Mouse (Mus musculus) liver, adult (tissue): ENCODE measurements around the gene Srsf9.

Experiments
- GATA4 ChIP-seq: IDR thresholded peaks from 2 replicates; pipeline ENCODE4 v1.6.1; 2014; ENCODE audit warnings: mild to moderate bottlenecking, low read length; ENCODE audit not compliant: insufficient replicate concordance

Gene Srsf9

GRCm38 (mm10) chr5:115326875-115327609, at the start of gene Srsf9:
Gene Srsf9 (plus strand): TSS chr5:115327177.
- TF ChIP-seq GATA4: no peak; the same call in 1 of the 2 replicates

DNA sequence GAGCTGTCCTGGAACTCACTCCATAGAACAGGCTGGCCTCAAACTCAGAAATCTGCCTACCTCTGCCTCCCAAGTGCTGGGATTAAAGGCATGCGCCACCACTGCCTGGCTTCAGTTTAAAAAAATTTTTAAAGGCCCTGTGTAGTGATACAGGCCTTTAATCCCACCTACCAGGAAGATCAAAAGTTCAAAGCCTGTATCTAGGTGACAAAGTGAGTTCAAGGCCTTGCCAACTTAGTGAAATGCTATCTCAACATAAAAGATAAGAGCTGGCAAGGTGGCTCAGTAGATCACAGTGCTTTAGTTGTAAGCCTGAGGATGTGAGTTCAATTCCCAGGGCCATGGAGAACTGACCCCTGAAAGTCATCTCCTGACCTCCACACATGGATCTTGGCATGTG, 48.9 kb upstream of the Srsf9 start:
- TF ChIP-seq GATA4: 0 out of 2 replicates have a peak, but pooled peaks have one; percentile 27

GRCm38 (mm10) chr5:115278785-115279184, 48.2 kb upstream of the Srsf9 start:
- no peak for TF ChIP-seq GATA4

DNA sequence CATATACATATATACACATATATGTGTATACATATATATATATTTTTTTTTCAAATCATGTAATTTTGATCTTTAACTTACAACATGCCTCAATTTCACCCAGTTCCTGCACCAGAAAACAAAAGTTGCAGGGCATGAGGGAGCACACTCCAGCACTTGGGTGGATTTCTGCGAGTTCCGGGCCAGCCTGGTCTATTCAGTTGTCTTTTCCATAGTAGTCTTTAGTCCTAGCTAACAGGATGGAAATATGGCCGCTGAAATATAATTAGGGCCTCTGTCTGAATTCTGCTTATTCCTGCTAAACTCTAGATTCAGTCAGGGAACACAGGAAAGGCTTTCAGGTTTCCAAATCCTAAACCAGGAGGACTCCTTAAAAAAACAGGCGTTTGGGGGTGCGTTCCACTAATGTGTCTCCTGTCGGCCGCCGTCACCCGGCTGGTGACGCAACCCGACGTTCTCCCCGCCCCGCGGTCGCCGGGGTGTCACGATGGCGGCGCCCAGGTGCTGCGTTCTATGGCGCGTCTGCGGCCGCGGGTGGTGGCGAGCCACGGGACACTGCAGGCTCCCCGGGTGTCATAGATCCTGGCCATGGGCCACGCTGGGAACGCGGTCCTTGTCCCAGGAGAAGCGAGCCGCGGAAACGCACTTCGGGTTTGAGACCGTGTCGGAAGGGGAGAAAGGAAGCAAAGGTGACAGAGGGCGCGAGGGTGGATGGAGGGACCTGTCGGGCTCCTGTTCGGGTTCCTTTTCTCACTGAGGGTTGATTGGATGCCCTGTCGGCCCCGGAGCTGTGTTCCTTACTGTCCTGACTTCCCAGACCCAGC, 47.5 kb upstream of the Srsf9 start, which contains the start of gene Coq5:
Coq5 (plus strand) TSS at position 441 of the 824 bp plus-strand sequence.
- no peak; the same call in 1 of the 2 replicates for TF ChIP-seq GATA4

- TF ChIP-seq GATA4: no peak
Measured at GRCm38 (mm10) chr5:115280050-115280687, 46.8 kb upstream of the Srsf9 start.

DNA sequence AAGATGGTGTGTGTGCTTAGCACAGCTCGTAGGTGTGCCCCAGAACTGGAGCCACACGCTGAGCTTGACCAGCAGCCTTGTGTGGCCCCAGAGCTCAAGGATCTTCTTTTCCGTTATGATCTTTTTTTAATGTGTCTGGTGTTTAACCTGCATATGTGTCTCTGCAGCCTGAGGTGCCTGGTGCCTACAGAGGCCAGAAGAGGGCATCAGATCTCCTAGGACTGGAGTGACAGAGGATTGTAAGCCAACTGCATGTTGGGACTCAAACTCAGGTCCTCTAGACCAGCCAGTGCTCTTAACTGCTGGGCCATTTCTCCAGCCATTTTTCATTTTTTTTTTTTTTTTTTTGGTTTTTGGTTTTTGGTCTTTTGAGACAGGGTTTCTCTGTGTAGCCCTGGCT, 42.2 kb upstream of the Srsf9 start:
- no peak for TF ChIP-seq GATA4

GRCm38 (mm10) chr5:115294173-115294572, 32.8 kb upstream of the Srsf9 start:
- no peak for TF ChIP-seq GATA4

- TF ChIP-seq GATA4: no peak
Measured at GRCm38 (mm10) chr5:115296347-115296746, 30.6 kb upstream of the Srsf9 start.

GRCm38 (mm10) chr5:115300035-115300744, 26.8 kb upstream of the Srsf9 start:
- TF ChIP-seq GATA4: no peak

DNA sequence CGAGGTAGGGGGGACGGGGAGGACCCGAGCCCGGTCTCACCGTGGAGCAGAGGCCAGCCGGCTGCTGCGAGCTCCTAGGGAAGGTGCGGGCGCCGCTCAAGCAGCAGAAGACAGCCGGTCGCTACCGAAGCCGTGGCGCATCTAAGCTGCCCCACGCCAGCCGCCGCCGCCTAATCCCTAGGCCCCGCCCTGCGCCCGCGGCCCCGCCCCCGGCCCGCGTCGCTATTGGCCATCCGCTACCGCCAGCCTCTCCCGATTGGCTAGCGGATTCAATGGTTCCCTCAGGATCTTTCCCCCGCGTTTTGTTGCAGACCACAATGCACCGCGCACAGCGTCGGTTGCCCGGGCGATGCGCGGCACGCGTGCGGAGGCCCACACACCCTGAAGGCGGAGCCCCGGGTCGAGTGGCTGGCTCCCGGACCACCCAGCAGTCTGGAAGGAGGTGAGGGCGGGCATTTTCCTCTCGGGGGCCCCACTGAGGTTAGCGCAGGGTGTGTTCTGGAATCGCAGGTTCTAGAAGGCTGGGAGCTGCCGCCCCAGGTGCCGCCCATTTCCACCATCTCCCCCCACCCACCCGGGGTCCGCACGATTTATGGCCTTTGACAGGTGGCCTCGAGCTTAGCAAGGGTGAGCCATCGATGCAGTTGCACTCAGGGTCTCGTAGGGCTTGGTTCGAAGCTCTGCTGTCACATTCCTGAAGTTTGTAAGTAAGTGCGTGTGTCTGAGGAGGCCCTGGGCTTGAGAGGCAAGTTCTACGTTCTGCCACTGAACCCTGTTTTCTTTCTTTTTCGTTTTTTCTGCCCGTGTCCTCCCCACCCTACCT, 26.0 kb upstream of the Srsf9 start, which contains the start of gene Dynll1:
Dynll1 (minus strand) TSS at position 208 of the 823 bp plus-strand sequence.
- no peak for TF ChIP-seq GATA4

DNA sequence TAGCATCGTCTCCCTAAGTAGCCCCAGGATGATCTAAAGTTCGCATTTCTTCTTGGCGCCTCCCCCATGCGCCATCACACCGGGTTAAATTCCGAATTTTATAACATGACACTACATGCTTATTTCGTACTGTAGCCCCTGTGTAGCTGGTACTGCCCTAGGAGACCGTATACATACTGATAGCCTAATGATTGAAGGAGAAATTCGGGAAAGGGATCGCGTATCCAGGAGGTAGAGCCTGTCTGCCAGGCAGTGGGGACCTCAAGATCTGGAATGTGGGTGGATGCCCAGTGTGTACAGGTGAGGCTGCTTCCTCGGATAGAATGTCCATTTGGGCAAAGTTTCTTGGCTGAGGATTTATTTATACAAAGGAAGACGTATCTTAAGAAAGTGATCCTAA, 25.4 kb upstream of the Srsf9 start:
- TF ChIP-seq GATA4: no peak

DNA sequence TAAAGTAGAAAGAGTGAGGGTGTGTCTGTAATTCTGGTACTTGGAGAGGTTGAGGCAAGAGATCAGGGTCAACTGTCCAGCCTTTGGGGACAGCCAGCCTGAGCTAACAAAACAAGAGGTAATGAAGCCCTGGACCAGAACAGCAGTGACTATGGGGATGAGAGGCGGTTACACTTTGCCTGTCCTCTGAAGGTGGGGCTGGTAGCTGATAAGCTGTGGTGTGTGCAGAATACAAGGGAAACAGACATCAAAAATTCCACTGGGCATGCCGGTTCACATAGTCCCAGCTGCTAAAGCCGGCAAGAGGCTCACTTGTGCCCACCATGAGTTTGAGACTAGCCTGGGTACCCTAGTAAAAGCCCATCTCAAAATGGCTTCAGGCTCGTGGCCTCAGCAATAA, 14.6 kb upstream of the Srsf9 start:
- TF ChIP-seq GATA4: no peak

GRCm38 (mm10) chr5:115312816-115313667, 13.9 kb upstream of the Srsf9 start:
- no peak for TF ChIP-seq GATA4

DNA sequence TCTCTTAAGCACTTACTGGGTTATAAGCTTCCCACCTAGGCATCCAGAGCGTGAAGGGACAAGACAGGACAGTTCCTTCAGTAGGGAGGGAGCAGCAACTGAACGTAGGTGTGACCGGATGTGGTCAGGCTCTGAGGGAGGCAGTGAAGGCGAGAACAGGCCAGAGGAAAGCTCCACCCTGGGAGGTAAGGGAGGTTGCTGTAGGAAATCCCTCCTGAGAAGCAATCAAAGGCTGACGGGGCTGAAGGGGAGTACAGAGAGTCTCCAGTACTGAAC, 13.4 kb upstream of the Srsf9 start:
- TF ChIP-seq GATA4: no peak
